Mouse (Mus musculus): ENCODE measurements around the gene Creg1.

DNA sequence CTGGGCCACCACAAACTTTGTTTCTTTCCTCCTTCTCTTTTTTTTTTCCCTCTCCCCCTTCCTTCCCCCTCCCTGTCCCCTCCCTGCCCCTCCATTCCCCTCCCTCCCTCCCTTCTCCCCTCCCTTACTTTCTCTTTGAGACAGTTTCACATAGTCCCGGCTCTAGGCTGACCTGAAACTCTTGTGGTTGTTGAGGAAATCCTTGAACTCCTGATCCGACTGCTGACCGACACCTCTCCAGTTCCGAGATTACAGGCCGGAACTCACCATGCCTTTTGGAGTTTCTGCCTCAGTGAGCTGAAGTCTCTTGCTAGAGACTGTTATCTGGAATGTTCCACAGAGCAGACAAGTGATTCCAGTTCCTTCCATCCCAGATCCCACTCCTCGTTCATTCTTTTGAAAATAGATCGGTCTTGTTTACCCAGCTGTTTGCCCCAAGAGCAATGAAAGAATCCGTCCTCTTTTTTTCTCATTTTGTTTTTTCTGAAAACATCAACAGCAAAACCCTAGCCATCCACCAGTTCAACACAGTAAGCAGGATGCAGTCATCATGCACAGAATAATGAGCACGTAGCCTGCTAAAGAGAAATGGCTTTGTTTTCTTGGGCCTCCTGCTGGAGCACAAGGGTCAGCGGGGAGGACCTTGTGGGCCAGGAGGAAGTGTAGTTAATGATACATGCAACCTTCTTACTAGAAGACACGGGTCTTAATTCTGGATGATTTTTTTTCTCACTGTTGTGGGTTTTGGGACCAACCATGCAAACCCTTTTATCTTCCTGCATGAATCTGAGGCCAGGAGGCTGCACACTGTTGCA is 39.1 kb upstream of the Creg1 start:
- TF ChIP-seq CTCF (IDR thresholded peaks at IDR 0.05; ENCODE audit: control insufficient read depth, insufficient read depth, insufficient replicate concordance, low read depth, low read length) (no peak), POLR2A (IDR thresholded peaks at IDR 0.05; ENCODE audit: control insufficient read depth, low read depth, low read length) (no peak)
